Mouse (Mus musculus) liver, adult 2 months (tissue): ENCODE measurements around the gene Lsm2. TPM values are rescaled to one million over a fixed set of nuclear protein-coding genes. Genes with fewer than 3 reads are reported as not detected.
"Not testable (repeated sequence)": the region's sequence is repeated elsewhere in the genome, so short reads cannot be mapped to it uniquely, and the experiment has no call there.

Experiments used
- DNase-seq: peaks from one replicate; pipeline ENCODE4 v3.0.0-alpha.2; 2011; ENCODE audit warnings: low read depth, low spot score; ENCODE audit errors: extremely low read depth
- H3K27ac ChIP-seq: fragments of 200-500 bp; replicated peaks from 2 replicates; pipeline ENCODE4 v1.5.1; 2012; ENCODE audit warnings: low read depth, mild to moderate bottlenecking, control low read depth, inconsistent platforms, low read length; ENCODE audit not compliant: insufficient read depth
- H3K27me3 ChIP-seq: fragments of 200-500 bp; 2 replicates; pipeline ENCODE4 v1.6.1; 2012; ENCODE audit warnings: mild to moderate bottlenecking, moderate library complexity, low read length, inconsistent platforms; ENCODE audit not compliant: control insufficient read depth, insufficient read depth
- H3K36me3 ChIP-seq: fragments of 200-500 bp; 2 replicates; pipeline ENCODE4 v1.6.1; 2012; ENCODE audit warnings: low read length, inconsistent platforms; ENCODE audit not compliant: control insufficient read depth, insufficient read depth
- H3K4me1 ChIP-seq: fragments of 200-500 bp; 2 replicates; pipeline ENCODE4 v1.6.1; 2011; ENCODE audit warnings: low read length; ENCODE audit not compliant: control insufficient read depth, insufficient read depth
- H3K4me3 ChIP-seq: fragments of 200-500 bp; 2 replicates; pipeline ENCODE4 v1.5.1; 2011; ENCODE audit warnings: low read depth, mild to moderate bottlenecking, control low read depth, low read length, moderate library complexity; ENCODE audit not compliant: insufficient read depth
- H3K79me2 ChIP-seq: fragments of 200-500 bp; 2 replicates; pipeline ENCODE4 v1.6.1; 2012; ENCODE audit warnings: inconsistent platforms, mild to moderate bottlenecking, low read length, moderate library complexity; ENCODE audit not compliant: control insufficient read depth, insufficient read depth
- H3K9ac ChIP-seq: fragments of 200-500 bp; 2 replicates; pipeline ENCODE4 v1.6.1; 2012; ENCODE audit warnings: low read depth, mild to moderate bottlenecking, control low read depth, inconsistent platforms, low read length
- CTCF ChIP-seq: fragments of 200-500 bp; IDR thresholded peaks from 2 replicates; pipeline ENCODE4 v1.5.1; 2011; ENCODE audit warnings: low read depth, low read length, control low read depth
- POLR2A ChIP-seq: fragments of 200-500 bp; IDR thresholded peaks from 2 replicates; pipeline ENCODE4 v1.6.1; 2011; ENCODE audit warnings: low read length, control low read depth; ENCODE audit not compliant: insufficient read depth; ENCODE audit errors: extremely low read depth
- WGBS: fragments of 180-500 bp; shearing (Covaris S2); methylation state at CpG from one replicate; pipeline ENCODE4 v1.1.7; 2018; 5-methylcytosine and 5-hydroxymethylcytosine counted together
- polyA plus RNA-seq: library from polyadenylated mRNA; depleted of rRNA; stranded (reverse); fragments of >200 nt; gene quantifications from 2 replicates; pipeline ENCODE4 v1.2.3, GENCODE M21; 2012
- total RNA-seq: library from RNA; depleted of rRNA; stranded (reverse); fragments of >200 nt; gene quantifications from 2 replicates; pipeline ENCODE4 v1.2.3, GENCODE M21; 2014

The Lsm2 gene
- total and polyA plus RNA-seq, 2 experiments = 7.9 to 63.0 TPM

GRCm38 (mm10) chr17:34998526-34999430 is 17.1 kb downstream of the Lsm2 start:
- Histone ChIP-seq H3K79me2 (no peaks in the 10 kb centered on the region; the same call in 1 of the 2 replicates), H3K27ac (no peak overlapping the region), H3K4me1 (peaks cover 12% of the 10 kb centered on the region), H3K36me3 (no peaks in the 10 kb centered on the region), H3K9ac (no peak overlapping the region), H3K4me3 (no peak overlapping the region), H3K27me3 (no peaks in the 10 kb centered on the region)
- WGBS = 76% methylated on average over 15 of the region's 15 CpGs
- TF ChIP-seq CTCF (no peak), POLR2A (no peak)
- no peak for DNase-seq

- WGBS = 2% methylated on average over 30 of the region's 32 CpGs
- H3K9ac ChIP-seq = peak overlapping the region; percentile 99
- peaks cover 12% of the 10 kb centered on the region for H3K4me1 ChIP-seq
- DNase-seq, H3K79me2 ChIP-seq, H3K27me3 ChIP-seq, H3K36me3 ChIP-seq: not testable (repeated sequence)
- H3K4me3 ChIP-seq = peak overlapping the region; percentile 85
- peak overlapping the region; percentile 96; the same call in 1 of the 2 replicates for H3K27ac ChIP-seq
These were observed 18.4 kb downstream of the Lsm2 start for GRCm38 (mm10) chr17:34999871-35000716.

DNA sequence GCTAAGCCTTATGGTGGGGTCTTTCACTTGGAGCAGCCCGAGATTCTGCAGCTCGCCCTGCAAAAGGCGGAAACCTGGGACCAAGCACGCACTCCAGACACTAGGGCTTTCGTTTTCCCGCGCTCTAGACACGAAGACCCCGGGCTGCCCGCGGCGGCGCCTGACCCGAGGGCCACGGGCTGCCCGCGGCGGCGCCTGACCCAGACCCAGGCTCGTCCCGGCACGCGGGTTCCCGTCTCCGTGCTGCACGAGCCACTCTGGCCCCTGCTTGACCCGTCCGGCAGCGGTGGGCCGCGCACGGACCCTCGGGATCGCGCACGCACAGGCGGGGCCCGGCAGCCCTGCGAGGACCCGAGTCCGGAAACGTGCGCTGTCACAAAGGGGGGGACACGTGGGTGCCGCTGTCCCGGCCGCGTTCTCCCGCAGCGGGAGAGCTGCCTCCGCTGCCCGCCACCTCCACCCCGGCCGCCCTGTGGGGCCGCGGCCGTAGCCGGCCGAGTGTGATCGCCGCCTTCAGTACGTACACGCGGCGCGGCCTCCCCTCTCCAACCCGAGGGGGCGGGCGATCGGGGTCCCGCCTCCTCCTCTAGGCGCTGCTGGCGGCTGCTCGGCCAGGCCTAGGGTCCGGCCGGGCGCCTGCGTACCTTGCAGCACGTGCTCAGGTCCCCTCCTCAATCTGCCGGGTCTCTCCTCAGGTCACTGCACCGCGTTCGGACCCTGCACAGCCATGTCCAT is 19.2 kb downstream of the Lsm2 start, which contains the start of gene Vars:
Gene Vars (plus strand): TSS at position 271 of the 735 bp plus-strand sequence.
- Histone ChIP-seq H3K4me1 (peaks cover 12% of the 10 kb centered on the region), H3K36me3 (0 out of 2 replicates have a peak, but pooled peaks cover 1% of the 10 kb centered on the region), H3K79me2 (no peaks in the 10 kb centered on the region; the same call in 1 of the 2 replicates), H3K27me3 (no peaks in the 10 kb centered on the region), H3K9ac (peak within 1 kb of the TSS; percentile 99), H3K27ac (peak within 1 kb of the TSS; percentile 96), H3K4me3 (peak within 1 kb of the TSS; percentile 85)
- TF ChIP-seq POLR2A (0 out of 2 replicates have a peak, but pooled peaks have one; percentile 29), CTCF (no peak)
- DNase-seq = peak; percentile 44
- under 1% methylated on average over 83 of the region's 83 CpGs for WGBS

GRCm38 (mm10) chr17:35001452-35002152 is 19.9 kb downstream of the Lsm2 start:
- DNase-seq = peak; percentile 11
- no peak for TF ChIP-seq POLR2A
- Histone ChIP-seq H3K27me3 (no peaks in the 10 kb centered on the region), H3K4me1 (peaks cover 12% of the 10 kb centered on the region), H3K9ac (peak overlapping the region; percentile 99), H3K36me3 (0 out of 2 replicates have a peak, but pooled peaks cover 2% of the 10 kb centered on the region), H3K27ac (peak overlapping the region; percentile 96; the same call in 1 of the 2 replicates), H3K4me3 (peak overlapping the region; percentile 85), H3K79me2 (no peaks in the 10 kb centered on the region; the same call in 1 of the 2 replicates)
- WGBS = 2% methylated on average over 35 of the region's 35 CpGs
